Mouse (Mus musculus): ENCODE results near the gene 4921530L21Rik. TPM values are rescaled to one million over a fixed set of nuclear protein-coding genes. Genes with fewer than 3 reads are reported as not detected.

4921530L21Rik gene
- not detected for total RNA-seq (2021)
- long read RNA-seq, experiment 1: 0 reads
- long read RNA-seq, experiment 2: 0 reads

GRCm38 (mm10) chr14:95880954-95881353, at the start of gene 4921530L21Rik:
4921530L21Rik (plus strand) TSS chr14:95881254.
- intact Hi-C loops (cut with DNase I): no loop called here
- DNase-seq: no peak

GRCm38 (mm10) chr14:95833866-95834265, 47.2 kb upstream of the 4921530L21Rik start:
- no peak for DNase-seq
- intact Hi-C loops (cut with DNase I): no loop called here

DNA sequence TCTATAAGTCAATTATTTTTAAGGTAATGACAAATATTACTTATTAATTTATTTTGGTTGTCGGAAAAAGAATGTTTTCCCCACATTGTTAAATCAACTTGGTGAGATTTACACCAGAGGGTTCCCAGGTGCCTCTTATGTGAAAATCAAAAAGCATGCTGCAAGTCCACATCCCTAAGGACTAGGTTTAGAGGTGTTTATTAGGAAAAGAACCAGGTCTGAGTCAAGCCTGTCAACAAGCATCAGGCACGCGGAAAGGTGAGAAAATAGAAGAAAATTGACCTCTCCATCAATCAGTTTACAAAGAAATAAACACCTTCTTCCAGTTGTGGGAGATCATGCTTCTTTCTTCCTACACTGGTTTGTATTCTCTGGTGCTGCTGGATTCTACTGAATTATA, 18.1 kb upstream of the 4921530L21Rik start:
- no peak for DNase-seq
- intact Hi-C loops (cut with DNase I): no loop called here

GRCm38 (mm10) chr14:95865676-95866416, 15.2 kb upstream of the 4921530L21Rik start:
- DNase-seq: no peak
- intact Hi-C loops (cut with DNase I): no loop called here

GRCm38 (mm10) chr14:95872020-95872419, 9.0 kb upstream of the 4921530L21Rik start:
- intact Hi-C loops (cut with DNase I): no loop called here
- DNase-seq: no peak

GRCm38 (mm10) chr14:95876785-95877510, 4.1 kb upstream of the 4921530L21Rik start:
- DNase-seq: no peak
- intact Hi-C loops (cut with DNase I): no loop called here

GRCm38 (mm10) chr14:95877548-95877947, 3.5 kb upstream of the 4921530L21Rik start:
- intact Hi-C loops (cut with DNase I): no loop called here
- no peak for DNase-seq

DNA sequence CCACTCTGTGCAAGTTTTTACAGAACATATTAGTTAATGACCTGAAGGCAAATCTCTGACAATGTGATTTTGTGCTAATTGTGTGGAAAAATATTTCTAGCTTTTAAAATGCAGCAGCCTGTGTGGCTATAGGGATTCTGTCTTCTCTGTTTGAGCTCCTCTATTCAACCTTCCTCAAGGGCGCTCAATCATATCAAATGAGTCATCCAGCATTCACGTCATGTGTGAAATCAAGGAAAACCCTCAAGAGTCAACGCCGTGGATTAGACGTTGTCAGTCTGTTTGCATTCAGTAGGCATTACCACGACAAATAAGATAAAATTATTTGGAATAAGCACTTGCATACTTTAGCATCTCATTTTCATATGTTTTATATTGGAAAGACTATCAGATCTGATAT, 18.4 kb downstream of the 4921530L21Rik start:
- DNase-seq: no peak
- intact Hi-C loops (cut with DNase I): no loop called here

DNA sequence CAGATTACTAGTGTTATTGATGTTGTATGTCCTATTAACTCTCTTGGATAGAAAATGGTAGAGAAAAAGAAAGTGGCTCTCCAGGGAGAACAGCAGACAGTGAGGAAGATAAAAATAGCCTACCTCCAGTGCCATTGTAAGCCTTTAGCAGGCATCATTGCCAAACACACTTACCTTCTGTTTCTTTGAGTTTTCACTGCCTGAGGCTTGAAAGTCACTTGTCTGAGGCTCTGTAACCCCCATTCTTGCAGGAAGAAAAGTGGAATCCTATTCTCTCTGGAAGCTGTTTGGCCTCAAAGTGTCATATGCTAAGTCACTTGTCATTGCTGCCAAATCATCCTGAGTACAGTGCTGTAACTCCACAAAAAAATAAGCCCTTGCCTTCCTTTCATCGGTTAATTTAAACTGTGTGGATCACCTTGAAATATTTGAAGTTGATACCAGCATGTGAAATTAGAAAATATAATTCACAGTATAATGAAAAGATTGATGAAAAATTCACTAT, 23.6 kb downstream of the 4921530L21Rik start:
- intact Hi-C loops (cut with DNase I): no loop called here
- DNase-seq: no peak

- intact Hi-C loops (cut with DNase I): no loop called here
- DNase-seq: no peak
Observed at GRCm38 (mm10) chr14:95913293-95913692, 32.2 kb downstream of the 4921530L21Rik start.

GRCm38 (mm10) chr14:95926742-95927141, 45.7 kb downstream of the 4921530L21Rik start:
- DNase-seq: no peak
- intact Hi-C loops (cut with DNase I): no loop called here

DNA sequence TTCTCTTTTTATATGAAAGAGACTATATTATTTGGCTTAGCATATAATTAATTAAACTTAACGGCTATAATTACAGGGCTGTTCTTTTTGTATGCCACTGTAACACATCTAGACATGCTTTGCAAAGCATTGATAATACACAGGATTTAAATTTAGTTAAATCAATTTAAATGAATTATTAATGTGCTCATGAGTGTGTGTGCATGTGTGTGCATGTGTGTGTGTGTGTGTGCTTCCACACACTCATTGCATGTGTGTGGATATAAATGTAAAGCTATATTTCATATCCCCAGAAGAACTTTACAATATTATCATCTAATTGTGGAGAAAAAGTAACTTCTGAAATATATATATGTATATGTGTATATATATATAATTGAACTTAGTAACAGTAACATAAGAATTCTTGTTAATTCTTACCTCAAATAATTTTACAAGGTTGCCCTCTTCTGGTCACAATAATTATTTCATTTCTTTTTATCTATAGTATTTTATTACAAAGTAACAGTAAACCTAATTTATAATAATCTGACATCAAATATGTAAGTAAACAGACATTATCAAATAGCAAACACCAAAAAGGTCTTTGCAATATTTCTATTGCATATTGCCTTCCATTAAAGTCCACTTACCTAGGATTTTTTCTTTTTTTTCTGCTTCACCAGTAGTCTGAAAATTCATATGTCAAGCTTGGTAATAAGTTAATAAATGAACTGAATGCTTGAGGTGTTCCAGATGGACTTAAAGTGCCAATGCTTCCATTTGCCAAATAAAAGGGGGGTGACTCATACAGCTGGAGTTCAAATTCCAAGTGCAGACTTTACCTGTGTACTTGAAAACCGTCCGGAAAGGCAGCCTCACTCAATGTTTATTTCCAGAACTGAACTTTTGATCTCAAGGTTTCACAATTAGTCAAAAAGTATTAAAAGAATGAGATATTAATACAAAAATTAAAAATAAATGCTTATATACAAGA, 47.0 kb downstream of the 4921530L21Rik start:
- DNase-seq: no peak
- intact Hi-C loops (cut with DNase I): no loop called here
